Comparison of ENCODE assay signal across 8 mouse cellular contexts in genomic region chr5:67847253-67848165, GRCm38 (mm10). TPM values are rescaled to one million over a fixed set of nuclear protein-coding genes. Genes with fewer than 3 reads are reported as not detected.
DNase-seq lines count a peak whose midpoint lies in the region; ATAC-seq lines count a peak whose summit lies in the region.

TSS of gene Atp8a1 (minus strand) at chr5:67847434.

- no peaks in the 10 kb centered on the region for H3K9me3 ChIP-seq in forebrain, embryonic 10.5 days
- no peaks in the 10 kb centered on the region for H3K9me3 ChIP-seq in heart, embryonic 15.5 days (replicated peaks)
- no peaks in the 10 kb centered on the region for H3K9me3 ChIP-seq in liver, embryonic 12.5 days (replicated peaks)

- H3K4me1 ChIP-seq in forebrain, embryonic 10.5 days = peaks cover 46% of the 10 kb centered on the region
- H3K4me1 ChIP-seq in heart, embryonic 15.5 days (replicated peaks) = peaks cover 17% of the 10 kb centered on the region
- peaks cover 57% of the 10 kb centered on the region for H3K4me1 ChIP-seq in liver, embryonic 12.5 days

- H3K9ac ChIP-seq in heart, embryonic 15.5 days = peak within 1 kb of the TSS; percentile 76
- H3K9ac ChIP-seq in liver, embryonic 12.5 days = peak within 1 kb of the TSS; percentile 93

- no peaks in the 10 kb centered on the region for H3K36me3 ChIP-seq in forebrain, embryonic 10.5 days (replicated peaks)
- no peaks in the 10 kb centered on the region for H3K36me3 ChIP-seq in heart, embryonic 15.5 days
- no peaks in the 10 kb centered on the region for H3K36me3 ChIP-seq in liver, embryonic 12.5 days
- no peaks in the 10 kb centered on the region for H3K36me3 ChIP-seq in splenic B cell, adult 2 months (ENCODE audit: control insufficient read depth, insufficient read depth, low read length, poor library complexity, severe bottlenecking)

- H3K27me3 ChIP-seq in forebrain, embryonic 10.5 days (ENCODE audit: poor library complexity, severe bottlenecking) = no peaks in the 10 kb centered on the region
- no peaks in the 10 kb centered on the region for H3K27me3 ChIP-seq in heart, embryonic 15.5 days
- H3K27me3 ChIP-seq in liver, embryonic 12.5 days (replicated peaks) = no peaks in the 10 kb centered on the region
- H3K27me3 ChIP-seq in splenic B cell, adult 2 months (ENCODE audit: control insufficient read depth, insufficient read depth, low read length, poor library complexity, severe bottlenecking) = no peaks in the 10 kb centered on the region; the same call in 1 of the 2 replicates

- WGBS in forebrain, embryonic 10.5 days = 2% methylated on average over 58 of the region's 64 CpGs
- WGBS in heart, embryonic 15.5 days = under 1% methylated on average over 49 of the region's 64 CpGs
- 2% methylated on average over 58 of the region's 64 CpGs for WGBS in liver, embryonic 12.5 days (ENCODE audit: insufficient replicate concordance)

- H3K4me3 ChIP-seq in forebrain, embryonic 10.5 days = peak within 1 kb of the TSS; percentile 91
- peak within 1 kb of the TSS; percentile 91 for H3K4me3 ChIP-seq in heart, embryonic 15.5 days
- peak within 1 kb of the TSS; percentile 88 for H3K4me3 ChIP-seq in liver, embryonic 12.5 days

- peak within 1 kb of the TSS; percentile 84 for H3K27ac ChIP-seq in forebrain, embryonic 10.5 days
- H3K27ac ChIP-seq in heart, embryonic 15.5 days = peak within 1 kb of the TSS; percentile 86
- peak within 1 kb of the TSS; percentile 89 for H3K27ac ChIP-seq in liver, embryonic 12.5 days

- ATAC-seq in CD4-positive, CD25-positive, alpha-beta regulatory T cell, adult 4 months = peak; percentile 84
- ATAC-seq in heart, embryonic 15.5 days (replicated peaks; ENCODE audit: insufficient number of reproducible peaks, insufficient read depth, low FRiP score, low read depth) = peak; percentile 99
- peak; percentile 93 for ATAC-seq in liver, embryonic 12.5 days

- peak; percentile 94 for DNase-seq in c-Kit-positive CD71-negative TER-119-negative erythroid progenitor cells, embryonic 14.5 days (ENCODE audit: low read depth)
- peak; percentile 97 for DNase-seq in forebrain, embryonic 10.5 days (ENCODE audit: extremely low spot score, low spot score)
- DNase-seq in kidney, postnatal 14 days = peak; percentile 99
- peak; percentile 98 for DNase-seq in naive thymus-derived CD4-positive, alpha-beta T cell, adult 2 months (ENCODE audit: low read depth)
- peak; percentile 98 for DNase-seq in splenic B cell, adult 2 months (ENCODE audit: low read depth, low spot score)

- peak within 1 kb of the TSS; percentile 89 for H3K4me2 ChIP-seq in heart, embryonic 15.5 days
- peak within 1 kb of the TSS; percentile 94 for H3K4me2 ChIP-seq in liver, embryonic 12.5 days

RNA-seq across cellular contexts. Expression of gene Atp8a1, which starts in this region (rescaled TPM):
- 10 to 100 TPM; 10.6 to 12.2 TPM for polyA plus RNA-seq in CD4-positive, CD25-positive, alpha-beta regulatory T cell, adult 4 months (2017; shearing (Covaris generic))
- polyA plus RNA-seq in forebrain, embryonic 10.5 days (2016; fragmentation: Nextera tagmentation; extraction: Ambion mirVana) = 11.6 and 15.1 TPM in 2 replicates
- 6.2 and 11.9 TPM in 2 replicates for polyA plus RNA-seq in heart, embryonic 15.5 days (2015; fragmentation: Nextera tagmentation; extraction: Ambion mirVana)
- 61.2 and 64.2 TPM in 2 replicates for polyA plus RNA-seq in liver, embryonic 12.5 days (2016; fragmentation: Nextera tagmentation; extraction: Ambion mirVana)

Comparison
In these comparisons a context has a peak if more than half of its experiments do, and no peak if none do; other contexts are left out.
1. Peak in every context shown above with its lines: DNase-seq, ATAC-seq, H3K4me3 ChIP-seq and H3K27ac ChIP-seq.